Mouse (Mus musculus): Measurements from ENCODE around the gene Tmbim4. TPM values are rescaled to one million over a fixed set of nuclear protein-coding genes. Genes with fewer than 3 reads are reported as not detected.

The Tmbim4 gene
- polyA plus RNA-seq, 1 experiment from 2014 or later = 83.9 TPM

- Histone ChIP-seq H3K27ac (no peak overlapping the region), H3K4me1 (peaks cover 26% of the 10 kb centered on the region), H3K27me3 (ENCODE audit: poor library complexity, severe bottlenecking) (no peaks in the 10 kb centered on the region), H3K4me3 (no peak overlapping the region), H3K36me3 (replicated peaks) (no peaks in the 10 kb centered on the region), H3K9me3 (peaks cover 4% of the 10 kb centered on the region; the same call in 1 of the 2 replicates)
- no peak for DNase-seq (ENCODE audit: extremely low spot score, low spot score)
- 91% methylated on average over 12 of the region's 12 CpGs for WGBS
Measured at GRCm38 (mm10) chr10:120267790-120268189, 66.4 kb downstream of the Tmbim4 start.

- H3K36me3 ChIP-seq (replicated peaks) = no peaks in the 10 kb centered on the region
- no peaks in the 10 kb centered on the region for H3K27me3 ChIP-seq (ENCODE audit: poor library complexity, severe bottlenecking)
- 95% methylated on average over 13 of the region's 13 CpGs for WGBS
- no peak for DNase-seq (ENCODE audit: extremely low spot score, low spot score)
- no peak overlapping the region for H3K4me3 ChIP-seq
- peaks cover 34% of the 10 kb centered on the region for H3K4me1 ChIP-seq
- no peaks in the 10 kb centered on the region for H3K9me3 ChIP-seq
- H3K27ac ChIP-seq = no peak overlapping the region
Measured at GRCm38 (mm10) chr10:120269946-120270345, 68.6 kb downstream of the Tmbim4 start.

- no peaks in the 10 kb centered on the region for H3K9me3 ChIP-seq
- no peaks in the 10 kb centered on the region for H3K36me3 ChIP-seq (replicated peaks)
- no peaks in the 10 kb centered on the region for H3K27me3 ChIP-seq (ENCODE audit: poor library complexity, severe bottlenecking)
- no peak overlapping the region for H3K27ac ChIP-seq
- peaks cover 34% of the 10 kb centered on the region for H3K4me1 ChIP-seq
- 82% methylated on average over 4 of the region's 4 CpGs for WGBS
- no peak for DNase-seq (ENCODE audit: extremely low spot score, low spot score)
- no peak overlapping the region for H3K4me3 ChIP-seq
Measured at GRCm38 (mm10) chr10:120270777-120271176, 69.4 kb downstream of the Tmbim4 start.

- no peak for DNase-seq (ENCODE audit: extremely low spot score, low spot score)
- Histone ChIP-seq H3K27me3 (ENCODE audit: poor library complexity, severe bottlenecking) (no peaks in the 10 kb centered on the region), H3K27ac (peak overlapping the region; percentile 79), H3K4me1 (peaks cover 34% of the 10 kb centered on the region), H3K9me3 (no peaks in the 10 kb centered on the region), H3K36me3 (replicated peaks) (no peaks in the 10 kb centered on the region), H3K4me3 (no peak overlapping the region; the same call in 1 of the 2 replicates)
- WGBS = 82% methylated on average over 6 of the region's 6 CpGs
Measured at GRCm38 (mm10) chr10:120271318-120271717, 69.9 kb downstream of the Tmbim4 start.

GRCm38 (mm10) chr10:120271879-120272269, 70.5 kb downstream of the Tmbim4 start:
- H3K27ac ChIP-seq = peak overlapping the region; percentile 79

GRCm38 (mm10) chr10:120272270-120272883, 71.0 kb downstream of the Tmbim4 start:
- no peaks in the 10 kb centered on the region for H3K27me3 ChIP-seq (ENCODE audit: poor library complexity, severe bottlenecking)
- H3K36me3 ChIP-seq (replicated peaks) = no peaks in the 10 kb centered on the region
- H3K4me3 ChIP-seq = peak overlapping the region; percentile 37
- no peaks in the 10 kb centered on the region for H3K9me3 ChIP-seq
- H3K27ac ChIP-seq = peak overlapping the region; percentile 79
- H3K4me1 ChIP-seq = peaks cover 39% of the 10 kb centered on the region
- WGBS = 27% methylated on average over 19 of the region's 19 CpGs
- DNase-seq (ENCODE audit: extremely low spot score, low spot score) = peak; percentile 60

More at GRCm38 (mm10) chr10:120271879-120272269, 70.5 kb downstream of the Tmbim4 start:
- WGBS = 22% methylated on average over 11 of the region's 11 CpGs
- Histone ChIP-seq H3K9me3 (no peaks in the 10 kb centered on the region), H3K4me1 (peaks cover 38% of the 10 kb centered on the region), H3K27me3 (ENCODE audit: poor library complexity, severe bottlenecking) (no peaks in the 10 kb centered on the region), H3K4me3 (peak overlapping the region; percentile 37), H3K36me3 (replicated peaks) (no peaks in the 10 kb centered on the region)
- no peak for DNase-seq (ENCODE audit: extremely low spot score, low spot score)

GRCm38 (mm10) chr10:120273335-120273734, 71.9 kb downstream of the Tmbim4 start:
- H3K9me3 ChIP-seq = no peaks in the 10 kb centered on the region
- H3K36me3 ChIP-seq (replicated peaks) = no peaks in the 10 kb centered on the region
- peaks cover 34% of the 10 kb centered on the region for H3K4me1 ChIP-seq
- H3K27ac ChIP-seq = no peak overlapping the region
- no peaks in the 10 kb centered on the region for H3K27me3 ChIP-seq (ENCODE audit: poor library complexity, severe bottlenecking)
- DNase-seq (ENCODE audit: extremely low spot score, low spot score) = no peak
- 85% methylated on average over 7 of the region's 7 CpGs for WGBS
- no peak overlapping the region for H3K4me3 ChIP-seq

Other genes with a start within 250 kb of the Tmbim4 start
- 5.2 and 5.3 TPM in 2 replicates for gene Helb, start 88.6 kb upstream of the Tmbim4 start, polyA plus RNA-seq (2016; fragmentation: Nextera tagmentation; extraction: Ambion mirVana)
- gene Irak3, start 540 bp downstream of the Tmbim4 start, polyA plus RNA-seq (2016; fragmentation: Nextera tagmentation; extraction: Ambion mirVana) = 0.17 and 0.50 TPM in 2 replicates
- 67.2 and 68.3 TPM in 2 replicates for gene Llph, start 25.5 kb downstream of the Tmbim4 start, polyA plus RNA-seq (2016; fragmentation: Nextera tagmentation; extraction: Ambion mirVana)

All from forebrain, embryonic 10.5 days (tissue).